Mouse (Mus musculus): ENCODE data around the gene Serpina12. TPM values are rescaled to one million over a fixed set of nuclear protein-coding genes. Genes with fewer than 3 reads are reported as not detected.
A peak's percentile ranks its signal among the peaks of the same experiment; 100 is the strongest.

Serpina12 gene
- polyA plus RNA-seq (2014; fragmentation: Nextera tagmentation; extraction: Ambion mirVana): not detected in 2 replicates

- Histone ChIP-seq H3K27me3 (ENCODE audit: control insufficient read depth, insufficient read depth, low read length) (no peaks in the 10 kb centered on the region), H3K36me3 (replicated peaks; ENCODE audit: control insufficient read depth, insufficient read depth, low read depth, low read length) (no peaks in the 10 kb centered on the region), H3K4me3 (ENCODE audit: low read depth, low read length) (no peak within 1 kb of the TSS), H3K4me1 (ENCODE audit: control insufficient read depth, insufficient read depth, low read length) (no peaks in the 10 kb centered on the region), H3K27ac (replicated peaks; ENCODE audit: low read depth, low read length) (no peak within 1 kb of the TSS), H3K9ac (replicated peaks; ENCODE audit: low read length) (no peak within 1 kb of the TSS), H3K4me2 (ENCODE audit: low read depth, low read length) (no peak within 1 kb of the TSS), H3K9me3 (replicated peaks; ENCODE audit: control insufficient read depth, low read length) (no peaks in the 10 kb centered on the region)
- no peak for ATAC-seq (replicated peaks; ENCODE audit: insufficient number of reproducible peaks, low FRiP score, low TSS enrichment, low read depth)
- no peak for DNase-seq (ENCODE audit: low spot score)
- 86% methylated on average over 7 of the region's 7 CpGs for WGBS
Measured at GRCm38 (mm10) chr12:104044343-104044742, at the start of gene Serpina12. Serpina12 (minus strand) TSS chr12:104044443.

- Histone ChIP-seq H3K4me1 (ENCODE audit: control insufficient read depth, insufficient read depth, low read length) (no peaks in the 10 kb centered on the region), H3K4me3 (ENCODE audit: low read depth, low read length) (no peak overlapping the region), H3K4me2 (ENCODE audit: low read depth, low read length) (no peak overlapping the region), H3K27ac (replicated peaks; ENCODE audit: low read depth, low read length) (no peak overlapping the region), H3K27me3 (ENCODE audit: control insufficient read depth, insufficient read depth, low read length) (no peaks in the 10 kb centered on the region), H3K9me3 (replicated peaks; ENCODE audit: control insufficient read depth, low read length) (no peaks in the 10 kb centered on the region), H3K36me3 (replicated peaks; ENCODE audit: control insufficient read depth, insufficient read depth, low read depth, low read length) (no peaks in the 10 kb centered on the region), H3K9ac (replicated peaks; ENCODE audit: low read length) (no peak overlapping the region)
- WGBS: 76% methylated on average over 1 of the region's 1 CpGs
- no peak for ATAC-seq (replicated peaks; ENCODE audit: insufficient number of reproducible peaks, low FRiP score, low TSS enrichment, low read depth)
- DNase-seq (ENCODE audit: low spot score): no peak
Measured at GRCm38 (mm10) chr12:104091303-104091702, 47.1 kb upstream of the Serpina12 start.

DNA sequence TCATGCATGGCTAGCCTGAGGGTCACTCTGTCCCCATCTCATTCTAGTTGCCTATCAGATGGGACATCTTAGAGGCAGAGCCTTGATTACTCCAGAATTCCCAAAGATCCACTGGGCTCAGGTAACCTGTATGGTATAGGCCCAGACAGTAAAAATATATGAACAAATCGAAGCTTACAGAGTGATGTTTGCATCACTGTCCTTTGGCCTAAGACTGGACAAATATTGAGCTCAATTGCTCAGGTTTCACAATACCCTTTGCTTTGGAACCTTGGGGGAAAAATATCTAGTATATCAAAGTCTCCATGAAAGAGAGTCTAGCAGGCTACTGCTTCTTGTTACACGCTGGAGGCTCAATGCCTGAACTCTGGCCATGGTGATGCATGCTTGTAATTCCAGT is 45.9 kb upstream of the Serpina12 start:
- WGBS: 82% methylated on average over 2 of the region's 2 CpGs
- no peak overlapping the region for H3K9ac ChIP-seq (replicated peaks; ENCODE audit: low read length)
- no peak overlapping the region for H3K27ac ChIP-seq (replicated peaks; ENCODE audit: low read depth, low read length)
- H3K4me2 ChIP-seq (ENCODE audit: low read depth, low read length): no peak overlapping the region
- H3K4me3 ChIP-seq (ENCODE audit: low read depth, low read length): no peak overlapping the region
- H3K9me3 ChIP-seq (replicated peaks; ENCODE audit: control insufficient read depth, low read length): no peaks in the 10 kb centered on the region
- no peak for DNase-seq (ENCODE audit: low spot score)
- no peaks in the 10 kb centered on the region for H3K27me3 ChIP-seq (ENCODE audit: control insufficient read depth, insufficient read depth, low read length)
- H3K4me1 ChIP-seq (ENCODE audit: control insufficient read depth, insufficient read depth, low read length): no peaks in the 10 kb centered on the region
- H3K36me3 ChIP-seq (replicated peaks; ENCODE audit: control insufficient read depth, insufficient read depth, low read depth, low read length): no peaks in the 10 kb centered on the region
- ATAC-seq (replicated peaks; ENCODE audit: insufficient number of reproducible peaks, low FRiP score, low TSS enrichment, low read depth): no peak

DNA sequence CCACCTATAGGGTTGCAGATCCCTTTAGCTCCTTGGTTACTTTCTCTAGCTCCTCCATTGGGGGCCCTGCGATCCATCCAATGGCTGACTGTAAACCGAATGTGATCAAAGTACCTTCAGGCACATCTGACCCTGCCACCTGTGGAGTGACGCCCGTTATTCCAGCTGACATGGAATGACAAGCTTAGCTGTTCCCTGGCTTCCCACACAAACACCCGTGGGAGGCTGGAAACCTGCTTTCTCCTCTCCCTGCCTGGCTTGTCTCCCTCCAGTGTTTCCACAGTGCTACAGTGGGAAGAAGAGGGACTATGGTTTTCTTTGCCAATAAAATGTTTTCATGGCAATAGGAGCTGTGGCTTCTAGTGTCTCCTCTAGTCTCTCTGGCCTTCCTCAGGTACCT is 28.0 kb upstream of the Serpina12 start:
- Histone ChIP-seq H3K36me3 (replicated peaks; ENCODE audit: control insufficient read depth, insufficient read depth, low read depth, low read length) (no peaks in the 10 kb centered on the region), H3K4me2 (ENCODE audit: low read depth, low read length) (no peak overlapping the region)

DNA sequence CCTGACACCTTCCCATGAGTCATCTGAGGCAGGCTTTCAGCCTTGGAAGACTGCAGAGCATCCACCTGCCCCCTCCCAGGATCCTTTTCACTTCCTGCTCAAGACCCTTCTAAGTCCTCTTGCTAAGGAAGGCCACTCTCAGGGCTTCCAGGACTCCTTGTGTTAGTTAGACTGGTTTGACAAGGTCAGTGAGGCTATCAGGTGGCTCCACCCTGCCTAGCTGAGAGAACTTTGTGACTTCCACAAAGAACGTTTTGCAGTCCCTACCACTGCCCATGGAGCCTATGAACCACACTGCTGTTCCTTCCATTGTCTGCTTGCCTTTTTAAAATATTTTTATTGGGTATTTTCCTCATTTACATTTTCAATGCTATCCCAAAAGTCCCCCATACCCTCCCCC is 27.5 kb upstream of the Serpina12 start:
- no peaks in the 10 kb centered on the region for H3K36me3 ChIP-seq (replicated peaks; ENCODE audit: control insufficient read depth, insufficient read depth, low read depth, low read length)
- H3K4me1 ChIP-seq (ENCODE audit: control insufficient read depth, insufficient read depth, low read length): no peaks in the 10 kb centered on the region
- WGBS: 28% methylated on average over 1 of the region's 1 CpGs
- H3K27me3 ChIP-seq (ENCODE audit: control insufficient read depth, insufficient read depth, low read length): no peaks in the 10 kb centered on the region
- no peak overlapping the region for H3K9ac ChIP-seq (replicated peaks; ENCODE audit: low read length)
- H3K9me3 ChIP-seq (replicated peaks; ENCODE audit: control insufficient read depth, low read length): no peaks in the 10 kb centered on the region
- no peak for ATAC-seq (replicated peaks; ENCODE audit: insufficient number of reproducible peaks, low FRiP score, low TSS enrichment, low read depth)
- no peak overlapping the region for H3K4me2 ChIP-seq (ENCODE audit: low read depth, low read length)
- H3K27ac ChIP-seq (replicated peaks; ENCODE audit: low read depth, low read length): no peak overlapping the region
- DNase-seq (ENCODE audit: low spot score): no peak
- no peak overlapping the region for H3K4me3 ChIP-seq (ENCODE audit: low read depth, low read length)

More for the DNA sequence above, 28.0 kb upstream of the Serpina12 start:
- Histone ChIP-seq H3K4me3 (ENCODE audit: low read depth, low read length) (no peak overlapping the region), H3K4me1 (ENCODE audit: control insufficient read depth, insufficient read depth, low read length) (no peaks in the 10 kb centered on the region), H3K27ac (replicated peaks; ENCODE audit: low read depth, low read length) (no peak overlapping the region), H3K27me3 (ENCODE audit: control insufficient read depth, insufficient read depth, low read length) (no peaks in the 10 kb centered on the region), H3K9me3 (replicated peaks; ENCODE audit: control insufficient read depth, low read length) (no peaks in the 10 kb centered on the region), H3K9ac (replicated peaks; ENCODE audit: low read length) (no peak overlapping the region)
- ATAC-seq (replicated peaks; ENCODE audit: insufficient number of reproducible peaks, low FRiP score, low TSS enrichment, low read depth) (no peak), DNase-seq (ENCODE audit: low spot score) (no peak)
- WGBS: 69% methylated on average over 5 of the region's 5 CpGs

GRCm38 (mm10) chr12:104069620-104070019 is 25.4 kb upstream of the Serpina12 start:
- Histone ChIP-seq H3K9ac (replicated peaks; ENCODE audit: low read length) (no peak overlapping the region), H3K4me3 (ENCODE audit: low read depth, low read length) (no peak overlapping the region), H3K36me3 (replicated peaks; ENCODE audit: control insufficient read depth, insufficient read depth, low read depth, low read length) (no peaks in the 10 kb centered on the region), H3K4me1 (ENCODE audit: control insufficient read depth, insufficient read depth, low read length) (no peaks in the 10 kb centered on the region), H3K27me3 (ENCODE audit: control insufficient read depth, insufficient read depth, low read length) (no peaks in the 10 kb centered on the region), H3K9me3 (replicated peaks; ENCODE audit: control insufficient read depth, low read length) (no peaks in the 10 kb centered on the region), H3K4me2 (ENCODE audit: low read depth, low read length) (no peak overlapping the region), H3K27ac (replicated peaks; ENCODE audit: low read depth, low read length) (no peak overlapping the region)
- 15% methylated on average over 2 of the region's 2 CpGs for WGBS
- DNase-seq (ENCODE audit: low spot score): peak; percentile 85
- 0 out of 2 replicates have a peak, but pooled peaks have one; percentile 26 for ATAC-seq (replicated peaks; ENCODE audit: insufficient number of reproducible peaks, low FRiP score, low TSS enrichment, low read depth)

DNA sequence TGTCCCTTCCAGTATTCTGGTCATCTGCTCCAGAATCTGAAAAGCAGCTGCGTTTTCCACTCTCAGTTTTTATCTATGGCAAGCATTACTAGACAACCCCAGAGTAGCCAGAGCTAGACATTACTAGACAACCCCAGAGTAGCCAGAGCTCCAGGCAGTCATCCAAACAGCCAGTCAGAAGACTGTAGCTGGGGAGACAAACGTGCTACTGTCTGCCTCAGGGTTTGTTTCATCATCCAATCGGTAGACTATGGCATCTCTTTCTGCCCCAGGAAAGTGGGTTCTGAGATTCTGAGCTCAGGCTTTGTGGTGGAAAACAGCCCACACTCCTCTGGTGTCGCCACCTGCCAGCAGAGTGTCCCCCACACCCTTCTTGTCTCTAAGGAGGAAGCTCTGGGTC is 23.3 kb upstream of the Serpina12 start:
- Histone ChIP-seq H3K9ac (replicated peaks; ENCODE audit: low read length) (no peak overlapping the region), H3K4me3 (ENCODE audit: low read depth, low read length) (no peak overlapping the region), H3K27me3 (ENCODE audit: control insufficient read depth, insufficient read depth, low read length) (no peaks in the 10 kb centered on the region), H3K36me3 (replicated peaks; ENCODE audit: control insufficient read depth, insufficient read depth, low read depth, low read length) (no peaks in the 10 kb centered on the region), H3K4me2 (ENCODE audit: low read depth, low read length) (no peak overlapping the region; the same call in 1 of the 2 replicates), H3K27ac (replicated peaks; ENCODE audit: low read depth, low read length) (no peak overlapping the region), H3K9me3 (replicated peaks; ENCODE audit: control insufficient read depth, low read length) (no peaks in the 10 kb centered on the region), H3K4me1 (ENCODE audit: control insufficient read depth, insufficient read depth, low read length) (no peaks in the 10 kb centered on the region)
- WGBS: 31% methylated on average over 4 of the region's 4 CpGs
- ATAC-seq (replicated peaks; ENCODE audit: insufficient number of reproducible peaks, low FRiP score, low TSS enrichment, low read depth) (no peak), DNase-seq (ENCODE audit: low spot score) (peak; percentile 49)

DNA sequence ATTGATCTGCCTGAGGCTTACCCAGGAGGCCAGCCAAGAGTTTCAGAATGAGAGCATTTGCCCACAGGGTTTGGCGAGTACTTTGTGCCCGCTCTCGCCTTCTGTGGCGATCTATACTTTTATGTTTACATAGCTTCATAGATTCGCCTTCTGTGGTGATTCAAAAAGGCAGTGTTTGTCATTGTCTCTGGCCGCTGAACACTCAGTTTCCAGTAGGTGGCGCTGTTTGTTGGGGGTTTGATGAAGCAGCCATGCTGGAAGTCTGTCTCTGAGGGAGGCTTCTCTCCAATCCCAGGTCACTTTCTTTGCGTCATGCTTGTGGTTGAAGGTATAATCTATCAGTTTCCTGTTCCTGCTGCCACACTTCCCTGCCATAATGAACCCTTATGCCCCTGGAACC is 22.0 kb upstream of the Serpina12 start:
- H3K9ac ChIP-seq (replicated peaks; ENCODE audit: low read length): no peak overlapping the region
- H3K4me1 ChIP-seq (ENCODE audit: control insufficient read depth, insufficient read depth, low read length): no peaks in the 10 kb centered on the region
- H3K27me3 ChIP-seq (ENCODE audit: control insufficient read depth, insufficient read depth, low read length): no peaks in the 10 kb centered on the region
- no peak overlapping the region for H3K27ac ChIP-seq (replicated peaks; ENCODE audit: low read depth, low read length)
- DNase-seq (ENCODE audit: low spot score) (peak; percentile 83), ATAC-seq (replicated peaks; ENCODE audit: insufficient number of reproducible peaks, low FRiP score, low TSS enrichment, low read depth) (no peak)
- no peaks in the 10 kb centered on the region for H3K9me3 ChIP-seq (replicated peaks; ENCODE audit: control insufficient read depth, low read length)
- H3K36me3 ChIP-seq (replicated peaks; ENCODE audit: control insufficient read depth, insufficient read depth, low read depth, low read length): no peaks in the 10 kb centered on the region
- 27% methylated on average over 8 of the region's 8 CpGs for WGBS
- no peak overlapping the region for H3K4me2 ChIP-seq (ENCODE audit: low read depth, low read length)
- no peak overlapping the region for H3K4me3 ChIP-seq (ENCODE audit: low read depth, low read length)
